Mouse (Mus musculus) hindbrain, embryonic 15.5 days (tissue): ENCODE data around the gene Gm21830. TPM values are rescaled to one million over a fixed set of nuclear protein-coding genes. Genes with fewer than 3 reads are reported as not detected.
"Not testable (repeated sequence)": the region's sequence is repeated elsewhere in the genome, so short reads cannot be mapped to it uniquely, and the experiment has no call there.

Experiments
- ATAC-seq: fragments of 200-750 bp; cut with Nextera tagmentation; 2 replicates; pipeline ENCODE4 v1.8.0; 2017; ENCODE audit warnings: low read depth, moderate number of reproducible peaks, moderate TSS enrichment; ENCODE audit not compliant: low FRiP score
- H3K27ac ChIP-seq: fragments of 300-500 bp; sonication (generic); replicated peaks from 2 replicates; pipeline ENCODE4 v1.5.1; 2015; ENCODE audit warnings: mild to moderate bottlenecking, inconsistent platforms
- H3K27me3 ChIP-seq: fragments of 300-500 bp; sonication (generic); 2 replicates; pipeline ENCODE4 v1.6.1; 2015; ENCODE audit warnings: control low read depth, inconsistent platforms
- H3K36me3 ChIP-seq: fragments of 300-500 bp; sonication (generic); 2 replicates; pipeline ENCODE4 v1.6.1; 2015; ENCODE audit warnings: control low read depth, inconsistent platforms
- H3K4me1 ChIP-seq: fragments of 300-500 bp; sonication (generic); replicated peaks from 2 replicates; pipeline ENCODE4 v1.6.1; 2015; ENCODE audit warnings: control low read depth, inconsistent platforms
- H3K4me2 ChIP-seq: fragments of 300-500 bp; sonication (generic); 2 replicates; pipeline ENCODE4 v1.6.1; 2015; ENCODE audit warnings: moderate library complexity, mild to moderate bottlenecking, inconsistent platforms
- H3K4me3 ChIP-seq: fragments of 300-500 bp; sonication (generic); 2 replicates; pipeline ENCODE4 v1.5.1; 2015; ENCODE audit warnings: mild to moderate bottlenecking, inconsistent platforms
- H3K9ac ChIP-seq: fragments of 300-500 bp; sonication (generic); 2 replicates; pipeline ENCODE4 v1.6.1; 2015; ENCODE audit warnings: inconsistent platforms
- H3K9me3 ChIP-seq: fragments of 300-500 bp; sonication (generic); 2 replicates; pipeline ENCODE4 v1.6.1; 2016; ENCODE audit warnings: control low read depth, inconsistent platforms
- WGBS: fragments of 180-500 bp; shearing (Covaris S2); methylation state at CpG from one replicate; pipeline ENCODE4 v1.1.7; 2015; 5-methylcytosine and 5-hydroxymethylcytosine counted together
- polyA plus RNA-seq: library from polyadenylated mRNA; unstranded; fragments of >200 nt; fragmentation: Nextera tagmentation; extraction: Ambion mirVana; gene quantifications from 2 replicates; pipeline ENCODE4 v1.2.1, GENCODE M21; 2015

Gm21830 gene
- not detected in 2 replicates for polyA plus RNA-seq

DNA sequence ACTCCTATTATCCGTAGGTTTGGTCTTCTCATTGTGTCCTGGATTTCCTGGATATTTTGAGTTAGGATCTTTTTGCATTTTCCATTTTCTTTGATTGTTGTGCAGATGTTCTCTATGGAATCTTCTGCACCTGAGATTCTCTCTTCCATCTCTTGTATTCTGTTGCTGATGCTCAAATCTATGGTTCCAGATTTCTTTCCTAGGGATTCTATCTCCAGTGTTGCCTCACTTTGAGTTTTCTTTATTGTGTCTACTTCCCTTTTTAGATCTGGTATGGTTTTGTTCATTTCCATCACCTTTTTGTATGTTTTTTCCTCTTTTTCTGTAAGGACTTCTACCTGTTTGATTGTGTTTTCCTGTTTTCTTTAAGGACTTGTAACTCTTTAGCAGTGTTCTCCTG, at the start of gene Gm21830:
Gm21830 (plus strand) TSS at position 301 of the 400 bp plus-strand sequence.
- not testable (repeated sequence) for H3K4me2 ChIP-seq, H3K27me3 ChIP-seq, H3K4me1 ChIP-seq, H3K4me3 ChIP-seq, ATAC-seq, H3K9me3 ChIP-seq, H3K27ac ChIP-seq, H3K9ac ChIP-seq, H3K36me3 ChIP-seq
- WGBS = no CpG with 5 or more reads among the region's 1 CpGs

- Histone ChIP-seq H3K9ac (no peak overlapping the region), H3K4me3 (no peak overlapping the region), H3K36me3 (no peaks in the 10 kb centered on the region), H3K27me3 (no peaks in the 10 kb centered on the region), H3K27ac (no peak overlapping the region), H3K9me3 (no peaks in the 10 kb centered on the region), H3K4me2 (no peak overlapping the region), H3K4me1 (no peaks in the 10 kb centered on the region)
- 87% methylated on average over 2 of the region's 2 CpGs for WGBS
- ATAC-seq = no peak
These were observed 49.0 kb upstream of the Gm21830 start for GRCm38 (mm10) chr2:67364506-67364905.

GRCm38 (mm10) chr2:67378504-67378903, 35.0 kb upstream of the Gm21830 start:
- H3K9me3 ChIP-seq = no peaks in the 10 kb centered on the region
- H3K27me3 ChIP-seq = no peaks in the 10 kb centered on the region
- no peak overlapping the region for H3K4me3 ChIP-seq
- no peak overlapping the region for H3K9ac ChIP-seq
- ATAC-seq = no peak
- no peak overlapping the region for H3K27ac ChIP-seq
- no peaks in the 10 kb centered on the region for H3K4me1 ChIP-seq
- H3K36me3 ChIP-seq = no peaks in the 10 kb centered on the region
- no peak overlapping the region for H3K4me2 ChIP-seq
- WGBS = 65% methylated on average over 3 of the region's 3 CpGs

GRCm38 (mm10) chr2:67420853-67421252, 7.3 kb downstream of the Gm21830 start:
- H3K27ac ChIP-seq = no peak overlapping the region
- no peaks in the 10 kb centered on the region for H3K36me3 ChIP-seq
- H3K4me2 ChIP-seq = no peak overlapping the region
- ATAC-seq = no peak
- H3K9ac ChIP-seq = no peak overlapping the region
- H3K4me3 ChIP-seq = no peak overlapping the region
- no peaks in the 10 kb centered on the region for H3K9me3 ChIP-seq
- no peaks in the 10 kb centered on the region for H3K27me3 ChIP-seq
- H3K4me1 ChIP-seq = no peaks in the 10 kb centered on the region

GRCm38 (mm10) chr2:67422799-67423198, 9.3 kb downstream of the Gm21830 start:
- no peak overlapping the region for H3K4me3 ChIP-seq
- no peaks in the 10 kb centered on the region for H3K4me1 ChIP-seq
- H3K4me2 ChIP-seq = no peak overlapping the region
- no peaks in the 10 kb centered on the region for H3K36me3 ChIP-seq
- no peak overlapping the region for H3K9ac ChIP-seq
- no peak for ATAC-seq
- H3K27me3 ChIP-seq = no peaks in the 10 kb centered on the region
- H3K9me3 ChIP-seq = no peaks in the 10 kb centered on the region
- no peak overlapping the region for H3K27ac ChIP-seq
- WGBS = 92% methylated on average over 1 of the region's 1 CpGs

DNA sequence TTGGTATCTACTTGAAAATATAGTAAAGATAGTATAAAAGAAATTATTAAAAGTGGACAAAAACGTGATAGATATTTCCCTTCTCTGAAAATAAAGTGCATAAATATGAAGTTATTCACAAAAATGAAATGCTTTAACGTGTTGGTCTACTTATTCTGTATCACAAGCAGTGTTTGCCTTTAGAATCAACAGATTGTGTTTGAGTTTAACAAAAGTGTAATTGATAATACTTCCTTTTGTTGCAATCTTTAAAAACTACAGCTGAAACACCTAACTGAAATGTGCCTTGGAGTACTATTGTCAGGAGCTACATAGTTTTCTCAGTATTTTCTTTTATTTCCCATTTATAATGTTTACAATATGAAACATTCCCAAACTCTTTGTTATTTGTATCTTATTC, 19.6 kb downstream of the Gm21830 start, which contains the start of gene Gm26727:
Gm26727 (minus strand) TSS at position 101 of the 400 bp plus-strand sequence.
- no peak for ATAC-seq
- Histone ChIP-seq H3K9me3 (no peaks in the 10 kb centered on the region), H3K36me3 (no peaks in the 10 kb centered on the region), H3K27me3 (no peaks in the 10 kb centered on the region), H3K4me2 (no peak within 1 kb of the TSS), H3K4me1 (no peaks in the 10 kb centered on the region), H3K4me3 (no peak within 1 kb of the TSS), H3K27ac (no peak within 1 kb of the TSS), H3K9ac (no peak within 1 kb of the TSS)
- 76% methylated on average over 2 of the region's 2 CpGs for WGBS

DNA sequence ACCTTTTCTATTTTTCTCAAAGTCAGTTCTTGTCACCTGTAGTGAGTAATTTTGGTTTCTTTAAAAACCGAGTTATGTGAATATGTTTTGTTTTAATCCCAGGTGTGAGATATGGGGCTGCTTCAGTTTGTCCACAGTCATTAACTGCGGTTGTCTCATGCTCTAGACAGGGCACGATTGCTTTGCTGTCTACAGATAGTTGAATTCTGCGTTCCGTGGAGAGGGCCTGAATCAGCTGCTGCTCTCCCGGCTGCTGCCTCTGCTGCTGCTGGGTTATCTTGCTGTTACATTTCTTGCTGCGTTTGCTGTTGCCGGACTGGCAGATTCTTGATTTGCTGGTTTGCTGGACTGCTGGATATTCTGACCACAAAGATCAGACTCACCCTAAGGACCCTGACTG, 24.8 kb downstream of the Gm21830 start:
- Histone ChIP-seq H3K36me3 (no peaks in the 10 kb centered on the region), H3K9me3 (no peaks in the 10 kb centered on the region), H3K9ac (no peak overlapping the region), H3K4me2 (no peak overlapping the region), H3K4me1 (no peaks in the 10 kb centered on the region), H3K4me3 (no peak overlapping the region), H3K27me3 (no peaks in the 10 kb centered on the region), H3K27ac (no peak overlapping the region)
- WGBS = 85% methylated on average over 8 of the region's 8 CpGs
- no peak for ATAC-seq

- Histone ChIP-seq H3K9me3 (no peaks in the 10 kb centered on the region), H3K4me3 (no peak within 1 kb of the TSS), H3K4me1 (no peaks in the 10 kb centered on the region), H3K4me2 (no peak within 1 kb of the TSS), H3K27ac (no peak within 1 kb of the TSS), H3K27me3 (no peaks in the 10 kb centered on the region), H3K36me3 (no peaks in the 10 kb centered on the region), H3K9ac (no peak within 1 kb of the TSS)
- ATAC-seq = no peak
- 79% methylated on average over 3 of the region's 3 CpGs for WGBS
These were observed 32.3 kb downstream of the Gm21830 start, which contains the start of gene Xirp2 for GRCm38 (mm10) chr2:67445780-67446179. Gene Xirp2, plus strand, starts transcription at chr2:67446002.

- Histone ChIP-seq H3K4me1 (no peaks in the 10 kb centered on the region), H3K9ac (no peak overlapping the region), H3K9me3 (no peaks in the 10 kb centered on the region), H3K27ac (no peak overlapping the region), H3K27me3 (no peaks in the 10 kb centered on the region), H3K36me3 (no peaks in the 10 kb centered on the region), H3K4me3 (no peak overlapping the region), H3K4me2 (no peak overlapping the region)
- no peak for ATAC-seq
- 86% methylated on average over 1 of the region's 1 CpGs for WGBS
These were observed 33.2 kb downstream of the Gm21830 start for GRCm38 (mm10) chr2:67446772-67447171.

DNA sequence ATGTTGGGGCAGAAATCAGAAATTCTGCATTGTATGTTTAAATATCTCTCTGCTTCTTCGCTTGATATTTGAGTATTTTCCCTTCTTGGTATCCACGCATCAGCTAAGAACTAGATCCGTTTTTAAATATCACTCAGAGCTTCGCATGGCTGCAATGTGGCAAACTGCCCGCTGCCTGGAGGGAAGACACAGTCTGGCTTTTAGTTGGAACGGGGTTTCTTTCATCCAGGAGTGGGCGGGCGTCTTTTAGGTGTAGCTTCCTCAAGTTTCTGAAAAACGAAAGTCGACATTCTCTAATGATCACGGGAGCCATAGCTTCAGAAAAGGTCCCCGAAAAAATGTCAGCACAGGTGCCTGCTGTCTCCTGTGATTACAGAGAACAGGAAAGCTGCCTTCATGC, 33.7 kb downstream of the Gm21830 start:
- no peak overlapping the region for H3K27ac ChIP-seq
- H3K9ac ChIP-seq = no peak overlapping the region
- no peaks in the 10 kb centered on the region for H3K4me1 ChIP-seq
- no peak overlapping the region for H3K4me3 ChIP-seq
- ATAC-seq = no peak
- no peaks in the 10 kb centered on the region for H3K36me3 ChIP-seq
- no peaks in the 10 kb centered on the region for H3K9me3 ChIP-seq
- no peak overlapping the region for H3K4me2 ChIP-seq
- H3K27me3 ChIP-seq = no peaks in the 10 kb centered on the region
- 71% methylated on average over 12 of the region's 12 CpGs for WGBS

DNA sequence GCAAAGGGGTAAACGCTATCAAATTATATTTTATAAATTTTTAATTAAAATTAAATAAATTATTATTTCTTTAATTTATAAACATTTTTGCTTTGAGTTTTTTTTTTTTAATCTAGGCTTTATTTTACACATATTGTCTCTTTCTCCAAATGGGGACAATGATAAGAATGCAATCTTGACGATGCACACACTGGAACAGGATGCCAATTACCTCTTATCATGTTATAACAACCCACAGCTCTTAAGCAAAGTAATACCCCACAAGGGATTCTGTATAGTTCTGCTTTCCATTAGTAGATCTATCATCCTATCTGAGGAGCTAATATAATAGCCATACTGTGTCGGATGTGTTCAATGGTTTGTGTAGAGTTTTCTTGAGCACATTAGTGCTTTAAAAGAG, 47.3 kb downstream of the Gm21830 start:
- H3K4me1 ChIP-seq = no peaks in the 10 kb centered on the region
- ATAC-seq = no peak
- H3K4me3 ChIP-seq = no peak overlapping the region
- H3K9ac ChIP-seq = no peak overlapping the region
- 72% methylated on average over 3 of the region's 3 CpGs for WGBS
- no peak overlapping the region for H3K27ac ChIP-seq
- H3K4me2 ChIP-seq = no peak overlapping the region
- no peaks in the 10 kb centered on the region for H3K27me3 ChIP-seq
- H3K9me3 ChIP-seq = no peaks in the 10 kb centered on the region
- no peaks in the 10 kb centered on the region for H3K36me3 ChIP-seq

- Histone ChIP-seq H3K9me3 (no peaks in the 10 kb centered on the region), H3K36me3 (no peaks in the 10 kb centered on the region), H3K27ac (no peak overlapping the region), H3K9ac (no peak overlapping the region), H3K27me3 (no peaks in the 10 kb centered on the region), H3K4me1 (no peaks in the 10 kb centered on the region), H3K4me2 (no peak overlapping the region), H3K4me3 (no peak overlapping the region)
- WGBS = 91% methylated on average over 7 of the region's 7 CpGs
- no peak for ATAC-seq
These were observed 53.5 kb downstream of the Gm21830 start for GRCm38 (mm10) chr2:67467036-67467435.

- H3K4me2 ChIP-seq, H3K4me3 ChIP-seq, H3K36me3 ChIP-seq, H3K4me1 ChIP-seq, H3K27me3 ChIP-seq, H3K9ac ChIP-seq, H3K27ac ChIP-seq, ATAC-seq, H3K9me3 ChIP-seq: not testable (repeated sequence)
- WGBS = 84% methylated on average over 5 of the region's 5 CpGs
These were observed 56.5 kb downstream of the Gm21830 start for GRCm38 (mm10) chr2:67470030-67470429.
